Mouse (Mus musculus): ENCODE data around the gene Rbak. TPM values are rescaled to one million over a fixed set of nuclear protein-coding genes. Genes with fewer than 3 reads are reported as not detected.
A peak's percentile ranks its signal among the peaks of the same experiment; 100 is the strongest.
"Not testable (repeated sequence)": the region's sequence is repeated elsewhere in the genome, so short reads cannot be mapped to it uniquely, and the experiment has no call there.

The Rbak gene
- polyA plus RNA-seq (2014; fragmentation: Nextera tagmentation; extraction: Ambion mirVana) = 11.3 and 16.1 TPM in 2 replicates

- Histone ChIP-seq H3K27me3 (ENCODE audit: control insufficient read depth, insufficient read depth, low read length) (no peaks in the 10 kb centered on the region), H3K27ac (ENCODE audit: low read depth, low read length) (peak within 1 kb of the TSS; percentile 42; the same call in 1 of the 2 replicates), H3K36me3 (ENCODE audit: control insufficient read depth, insufficient read depth, low read length) (peaks cover 27% of the 10 kb centered on the region), H3K9me3 (ENCODE audit: control insufficient read depth, low read length) (peaks cover 5% of the 10 kb centered on the region), H3K4me1 (ENCODE audit: control insufficient read depth, insufficient read depth, low read length) (peaks cover 5% of the 10 kb centered on the region; the same call in 1 of the 2 replicates), H3K4me2 (replicated peaks; ENCODE audit: low read depth, low read length) (peak within 1 kb of the TSS; percentile 84), H3K9ac (ENCODE audit: low read depth, low read length) (peak within 1 kb of the TSS; percentile 84), H3K4me3 (ENCODE audit: low read length) (peak within 1 kb of the TSS; percentile 85)
- under 1% methylated on average over 58 of the region's 58 CpGs for WGBS
- ATAC-seq (ENCODE audit: low FRiP score, low TSS enrichment) = peak; percentile 97
Observed at GRCm38 (mm10) chr5:143180255-143181076, at the start of gene Rbak, which contains the start of gene Spdye4b. Rbak (minus strand) TSS chr5:143180775. Spdye4b (plus strand) TSS chr5:143181017.

GRCm38 (mm10) chr5:143226790-143227189 lies 46.2 kb upstream of the Rbak start, which contains the start of gene Spdye4a:
Spdye4a (minus strand) TSS chr5:143226890.
- Histone ChIP-seq H3K36me3 (ENCODE audit: control insufficient read depth, insufficient read depth, low read length) (no peaks in the 10 kb centered on the region), H3K27me3 (ENCODE audit: control insufficient read depth, insufficient read depth, low read length) (no peaks in the 10 kb centered on the region), H3K9me3 (ENCODE audit: control insufficient read depth, low read length) (peaks cover 2% of the 10 kb centered on the region; the same call in 1 of the 2 replicates), H3K4me3 (ENCODE audit: low read length) (no peak within 1 kb of the TSS), H3K4me1 (ENCODE audit: control insufficient read depth, insufficient read depth, low read length) (no peaks in the 10 kb centered on the region), H3K9ac (ENCODE audit: low read depth, low read length) (no peak within 1 kb of the TSS), H3K27ac (ENCODE audit: low read depth, low read length) (no peak within 1 kb of the TSS), H3K4me2 (replicated peaks; ENCODE audit: low read depth, low read length) (no peak within 1 kb of the TSS)
- WGBS = 73% methylated on average over 3 of the region's 3 CpGs
- ATAC-seq (ENCODE audit: low FRiP score, low TSS enrichment) = no peak

GRCm38 (mm10) chr5:143222287-143222686 lies 41.7 kb upstream of the Rbak start:
- Histone ChIP-seq H3K27ac (ENCODE audit: low read depth, low read length) (no peak overlapping the region), H3K9ac (ENCODE audit: low read depth, low read length) (no peak overlapping the region), H3K4me2 (replicated peaks; ENCODE audit: low read depth, low read length) (no peak overlapping the region), H3K36me3 (ENCODE audit: control insufficient read depth, insufficient read depth, low read length) (no peaks in the 10 kb centered on the region), H3K27me3 (ENCODE audit: control insufficient read depth, insufficient read depth, low read length) (no peaks in the 10 kb centered on the region), H3K4me3 (ENCODE audit: low read length) (no peak overlapping the region), H3K9me3 (ENCODE audit: control insufficient read depth, low read length) (no peaks in the 10 kb centered on the region), H3K4me1 (ENCODE audit: control insufficient read depth, insufficient read depth, low read length) (no peaks in the 10 kb centered on the region)
- ATAC-seq (ENCODE audit: low FRiP score, low TSS enrichment) = no peak
- WGBS = 91% methylated on average over 1 of the region's 1 CpGs

- Histone ChIP-seq H3K4me2 (replicated peaks; ENCODE audit: low read depth, low read length) (no peak overlapping the region), H3K4me1 (ENCODE audit: control insufficient read depth, insufficient read depth, low read length) (no peaks in the 10 kb centered on the region), H3K36me3 (ENCODE audit: control insufficient read depth, insufficient read depth, low read length) (no peaks in the 10 kb centered on the region), H3K4me3 (ENCODE audit: low read length) (no peak overlapping the region), H3K9me3 (ENCODE audit: control insufficient read depth, low read length) (no peaks in the 10 kb centered on the region), H3K9ac (ENCODE audit: low read depth, low read length) (no peak overlapping the region), H3K27ac (ENCODE audit: low read depth, low read length) (no peak overlapping the region), H3K27me3 (ENCODE audit: control insufficient read depth, insufficient read depth, low read length) (no peaks in the 10 kb centered on the region)
- no peak for ATAC-seq (ENCODE audit: low FRiP score, low TSS enrichment)
- WGBS = 79% methylated on average over 5 of the region's 5 CpGs
Observed at GRCm38 (mm10) chr5:143220996-143221395, 40.4 kb upstream of the Rbak start.

DNA sequence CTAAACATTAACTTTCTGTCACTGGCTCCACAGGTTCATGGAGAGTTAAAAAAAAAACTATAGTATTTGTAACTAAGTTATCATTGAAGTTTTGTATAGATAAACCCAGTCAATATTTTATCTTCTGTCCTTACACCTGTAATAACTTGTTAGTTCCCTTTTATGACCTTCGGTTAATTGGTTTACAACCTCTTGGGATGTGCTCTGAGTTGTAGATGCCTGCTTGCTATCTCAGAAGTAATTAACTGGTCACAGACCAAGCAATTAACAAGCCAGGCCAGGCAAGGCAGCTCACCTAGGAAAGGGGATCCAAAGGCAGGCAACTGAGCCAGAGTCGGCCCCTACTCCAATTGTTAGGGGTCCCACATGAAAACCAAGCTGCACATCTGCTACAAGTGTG lies 33.3 kb upstream of the Rbak start:
- WGBS = 52% methylated on average over 2 of the region's 2 CpGs
- ATAC-seq (ENCODE audit: low FRiP score, low TSS enrichment) = no peak
- peaks cover under 1% of the 10 kb centered on the region; the same call in 1 of the 2 replicates for H3K9me3 ChIP-seq (ENCODE audit: control insufficient read depth, low read length)

GRCm38 (mm10) chr5:143205015-143205414 lies 24.4 kb upstream of the Rbak start:
- Histone ChIP-seq H3K36me3 (ENCODE audit: control insufficient read depth, insufficient read depth, low read length) (no peaks in the 10 kb centered on the region), H3K9ac (ENCODE audit: low read depth, low read length) (no peak overlapping the region), H3K27me3 (ENCODE audit: control insufficient read depth, insufficient read depth, low read length) (no peaks in the 10 kb centered on the region), H3K27ac (ENCODE audit: low read depth, low read length) (no peak overlapping the region), H3K4me3 (ENCODE audit: low read length) (no peak overlapping the region), H3K9me3 (ENCODE audit: control insufficient read depth, low read length) (peaks cover 5% of the 10 kb centered on the region; the same call in 1 of the 2 replicates), H3K4me2 (replicated peaks; ENCODE audit: low read depth, low read length) (no peak overlapping the region), H3K4me1 (ENCODE audit: control insufficient read depth, insufficient read depth, low read length) (no peaks in the 10 kb centered on the region)
- ATAC-seq (ENCODE audit: low FRiP score, low TSS enrichment) = no peak
- WGBS = 75% methylated on average over 3 of the region's 3 CpGs

More for the DNA sequence above, 33.3 kb upstream of the Rbak start:
- Histone ChIP-seq H3K36me3 (ENCODE audit: control insufficient read depth, insufficient read depth, low read length) (no peaks in the 10 kb centered on the region), H3K4me3 (ENCODE audit: low read length) (no peak overlapping the region), H3K4me2 (replicated peaks; ENCODE audit: low read depth, low read length) (no peak overlapping the region), H3K27me3 (ENCODE audit: control insufficient read depth, insufficient read depth, low read length) (no peaks in the 10 kb centered on the region), H3K4me1 (ENCODE audit: control insufficient read depth, insufficient read depth, low read length) (no peaks in the 10 kb centered on the region), H3K9ac (ENCODE audit: low read depth, low read length) (no peak overlapping the region), H3K27ac (ENCODE audit: low read depth, low read length) (no peak overlapping the region)

- no peaks in the 10 kb centered on the region for H3K4me1 ChIP-seq (ENCODE audit: control insufficient read depth, insufficient read depth, low read length)
- H3K9ac ChIP-seq (ENCODE audit: low read depth, low read length) = no peak overlapping the region
- H3K9me3 ChIP-seq (ENCODE audit: control insufficient read depth, low read length) = no peaks in the 10 kb centered on the region
- no peaks in the 10 kb centered on the region for H3K36me3 ChIP-seq (ENCODE audit: control insufficient read depth, insufficient read depth, low read length)
- no peaks in the 10 kb centered on the region for H3K27me3 ChIP-seq (ENCODE audit: control insufficient read depth, insufficient read depth, low read length)
- no peak overlapping the region for H3K4me3 ChIP-seq (ENCODE audit: low read length)
- no peak overlapping the region for H3K4me2 ChIP-seq (replicated peaks; ENCODE audit: low read depth, low read length)
- no peak for ATAC-seq (ENCODE audit: low FRiP score, low TSS enrichment)
- 78% methylated on average over 4 of the region's 4 CpGs for WGBS
- no peak overlapping the region for H3K27ac ChIP-seq (ENCODE audit: low read depth, low read length)
Observed at GRCm38 (mm10) chr5:143196506-143196905, 15.9 kb upstream of the Rbak start.

DNA sequence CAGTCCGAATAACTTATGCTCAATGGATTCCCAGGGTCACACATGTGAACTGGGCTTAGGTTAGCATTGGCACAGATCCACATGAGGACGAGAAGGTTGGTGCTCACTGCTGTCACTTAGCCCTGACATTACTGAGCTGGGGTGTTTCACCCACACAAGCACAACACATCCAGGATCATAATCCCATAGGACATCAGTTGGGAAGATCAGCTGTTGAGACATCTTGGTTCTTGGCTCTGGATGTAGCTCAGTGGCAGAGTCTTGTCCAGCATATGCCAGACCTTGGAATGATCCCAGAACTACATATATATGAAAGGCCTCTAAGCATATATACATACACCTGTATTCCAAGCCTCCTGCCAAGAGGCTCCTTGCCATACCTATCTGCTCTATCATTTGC lies 14.6 kb upstream of the Rbak start:
- H3K27me3 ChIP-seq (ENCODE audit: control insufficient read depth, insufficient read depth, low read length) = no peaks in the 10 kb centered on the region
- H3K4me2 ChIP-seq (replicated peaks; ENCODE audit: low read depth, low read length) = no peak overlapping the region
- no peak for ATAC-seq (ENCODE audit: low FRiP score, low TSS enrichment)
- no peak overlapping the region for H3K27ac ChIP-seq (ENCODE audit: low read depth, low read length)
- no peak overlapping the region for H3K4me3 ChIP-seq (ENCODE audit: low read length)
- H3K9me3 ChIP-seq (ENCODE audit: control insufficient read depth, low read length) = no peaks in the 10 kb centered on the region
- 79% methylated on average over 2 of the region's 2 CpGs for WGBS
- H3K36me3 ChIP-seq (ENCODE audit: control insufficient read depth, insufficient read depth, low read length) = no peaks in the 10 kb centered on the region
- H3K9ac ChIP-seq (ENCODE audit: low read depth, low read length) = no peak overlapping the region
- no peaks in the 10 kb centered on the region for H3K4me1 ChIP-seq (ENCODE audit: control insufficient read depth, insufficient read depth, low read length)

- H3K36me3 ChIP-seq (ENCODE audit: control insufficient read depth, insufficient read depth, low read length); H3K9ac ChIP-seq (ENCODE audit: low read depth, low read length); H3K4me2 ChIP-seq (replicated peaks; ENCODE audit: low read depth, low read length); H3K4me1 ChIP-seq (ENCODE audit: control insufficient read depth, insufficient read depth, low read length); H3K9me3 ChIP-seq (ENCODE audit: control insufficient read depth, low read length); ATAC-seq (ENCODE audit: low FRiP score, low TSS enrichment); H3K27me3 ChIP-seq (ENCODE audit: control insufficient read depth, insufficient read depth, low read length); H3K27ac ChIP-seq (ENCODE audit: low read depth, low read length); H3K4me3 ChIP-seq (ENCODE audit: low read length): not testable (repeated sequence)
- WGBS = 66% methylated on average over 8 of the region's 8 CpGs
Observed at GRCm38 (mm10) chr5:143194747-143195146, 14.2 kb upstream of the Rbak start.
